Comparison of ENCODE assay signal across 17 mouse cellular contexts in genomic region chr14:93962677-93963049, GRCm38 (mm10).
DNase-seq lines count a peak whose midpoint lies in the region; ATAC-seq and TF ChIP-seq lines count a peak whose summit lies in the region.
"Had no signal": no experiment of that assay in that cellular context is flagged by ENCODE, and none has a peak within 500 bp of the region (broad histone marks: within the 10 kb centered on the region; RNA-seq: fewer than 3 reads in every experiment).

No protein-coding gene starts in this region.

- no peak overlapping the region for H3K4me2 ChIP-seq in hindbrain, embryonic 11.5 days (replicated peaks; ENCODE audit: low read depth, low read length)
- H3K4me2 ChIP-seq in midbrain, embryonic 15.5 days: no peak overlapping the region
- H3K4me2 ChIP-seq: heart, embryonic 13.5 days; liver, embryonic 11.5 days; lung, embryonic 14.5 days had no signal

- no peaks in the 10 kb centered on the region for H3K9me3 ChIP-seq in hindbrain, embryonic 11.5 days (ENCODE audit: control insufficient read depth, low read length)
- no peaks in the 10 kb centered on the region for H3K9me3 ChIP-seq in midbrain, embryonic 15.5 days
- H3K9me3 ChIP-seq in limb, embryonic 10.5 days (replicated peaks): no peaks in the 10 kb centered on the region
- H3K9me3 ChIP-seq: heart, embryonic 13.5 days had no signal

- H3K27me3 ChIP-seq in hindbrain, embryonic 11.5 days (ENCODE audit: control insufficient read depth, insufficient read depth, low read length): no peaks in the 10 kb centered on the region
- H3K27me3 ChIP-seq in midbrain, embryonic 15.5 days (replicated peaks): no peaks in the 10 kb centered on the region
- no peaks in the 10 kb centered on the region for H3K27me3 ChIP-seq in limb, embryonic 10.5 days (ENCODE audit: low read depth, poor library complexity, severe bottlenecking)
- H3K27me3 ChIP-seq: heart, embryonic 13.5 days had no signal

- no peak overlapping the region for H3K27ac ChIP-seq in hindbrain, embryonic 11.5 days (ENCODE audit: low read depth, low read length)
- no peak overlapping the region for H3K27ac ChIP-seq in midbrain, embryonic 15.5 days
- no peak overlapping the region for H3K27ac ChIP-seq in limb, embryonic 10.5 days
- no peak overlapping the region for H3K27ac ChIP-seq in gastrocnemius, adult 2 months
- H3K27ac ChIP-seq: heart, embryonic 13.5 days had no signal

- WGBS in hindbrain, embryonic 11.5 days: 68% methylated on average over 2 of the region's 2 CpGs
- WGBS in midbrain, embryonic 15.5 days: 43% methylated on average over 2 of the region's 2 CpGs
- WGBS in limb, embryonic 10.5 days: 52% methylated on average over 2 of the region's 2 CpGs

- intact Hi-C loops in gastrocnemius, adult 2 months (cut with DNase I): no loop called here

- no peak for TF ChIP-seq POLR2A in brain, embryonic 14.5 days (IDR thresholded peaks at IDR 0.05; ENCODE audit: borderline replicate concordance, extremely low read depth, insufficient read depth, insufficient read length, poor library complexity, severe bottlenecking)

- H3K4me3 ChIP-seq in hindbrain, embryonic 11.5 days (ENCODE audit: low read depth, low read length): no peak overlapping the region
- no peak overlapping the region for H3K4me3 ChIP-seq in midbrain, embryonic 15.5 days
- no peak overlapping the region for H3K4me3 ChIP-seq in limb, embryonic 10.5 days
- no peak overlapping the region for H3K4me3 ChIP-seq in gastrocnemius, adult 2 months
- H3K4me3 ChIP-seq: heart, embryonic 13.5 days; myocyte had no signal

- ATAC-seq in hindbrain, embryonic 11.5 days (ENCODE audit: low FRiP score): peak; percentile 78; the same call in 1 of the 2 replicates
- peak; percentile 65; the same call in 1 of the 2 replicates for ATAC-seq in midbrain, embryonic 15.5 days (replicated peaks)

- no peak overlapping the region for H3K9ac ChIP-seq in hindbrain, embryonic 11.5 days (ENCODE audit: low read depth, low read length)
- H3K9ac ChIP-seq in midbrain, embryonic 15.5 days: no peak overlapping the region
- H3K9ac ChIP-seq: heart, embryonic 13.5 days; lung, embryonic 14.5 days had no signal

- H3K36me3 ChIP-seq in hindbrain, embryonic 11.5 days (ENCODE audit: control insufficient read depth, insufficient read depth, low read length): no peaks in the 10 kb centered on the region
- no peaks in the 10 kb centered on the region for H3K36me3 ChIP-seq in midbrain, embryonic 15.5 days (replicated peaks)
- no peaks in the 10 kb centered on the region for H3K36me3 ChIP-seq in limb, embryonic 10.5 days
- H3K36me3 ChIP-seq: heart, embryonic 13.5 days had no signal

- no peak for TF ChIP-seq CTCF in brain, embryonic 14.5 days (IDR thresholded peaks at IDR 0.05; ENCODE audit: borderline replicate concordance, extremely low read depth, insufficient read depth, insufficient read length)
- no peak for TF ChIP-seq CTCF in gastrocnemius, adult 2 months (IDR thresholded peaks at IDR 0.05)

- DNase-seq in cerebellum, postnatal 10 days: peak; percentile 2
- no peak for DNase-seq in cerebellum, adult 18-20 months
- DNase-seq in brain, embryonic 14.5 days (ENCODE audit: low read depth): peak; percentile 75
- DNase-seq in hindbrain, embryonic 11.5 days (ENCODE audit: low spot score): no peak
- DNase-seq in limb, embryonic 10.5 days (ENCODE audit: low spot score): no peak
- DNase-seq in gastrocnemius, adult 2 months: no peak
- no peak for DNase-seq in cerebellum, adult 8-10 months
- DNase-seq: cerebellum, postnatal 36 days; heart, postnatal 4 days; kidney, adult 2 months; kidney, postnatal 36 days; lung, embryonic 14.5 days; thymus, adult 18-20 months had no signal

- H3K4me1 ChIP-seq in hindbrain, embryonic 11.5 days (replicated peaks; ENCODE audit: control insufficient read depth, insufficient read depth, low read length): no peaks in the 10 kb centered on the region
- H3K4me1 ChIP-seq in midbrain, embryonic 15.5 days: no peaks in the 10 kb centered on the region
- H3K4me1 ChIP-seq in limb, embryonic 10.5 days: no peaks in the 10 kb centered on the region
- H3K4me1 ChIP-seq: heart, embryonic 13.5 days had no signal

Comparison
In these comparisons a context has a peak if more than half of its experiments do, and no peak if none do; other contexts are left out.
1. DNase-seq: peak in cerebellum, postnatal 10 days (2 of 2) and brain, embryonic 14.5 days (single experiment); none in cerebellum, adult 18-20 months (0 of 2), hindbrain, embryonic 11.5 days (single experiment), limb, embryonic 10.5 days (single experiment), gastrocnemius, adult 2 months (single experiment) and cerebellum, adult 8-10 months (single experiment).